Mouse (Mus musculus) frontal cortex, postnatal 10 days (tissue): ENCODE measurements around the gene Inpp5a.

Source experiments
- DNase-seq, 2 experiments: peaks; one replicate each; pipeline ENCODE4 v3.0.0; 2022; ENCODE audit warnings: low spot score in 2 of 2, mixed read lengths in 1 of 2

Gene Inpp5a

GRCm38 (mm10) chr7:139536331-139536730 lies 147.4 kb downstream of the Inpp5a start:
- DNase-seq = no peak

GRCm38 (mm10) chr7:139536831-139537230 lies 147.9 kb downstream of the Inpp5a start:
- DNase-seq = no peak

GRCm38 (mm10) chr7:139537831-139538230 lies 148.9 kb downstream of the Inpp5a start:
- no peak for DNase-seq

- DNase-seq = peak; percentile 39 to 52
Measured at GRCm38 (mm10) chr7:139538541-139538940, 149.6 kb downstream of the Inpp5a start.

GRCm38 (mm10) chr7:139540601-139541000 lies 151.7 kb downstream of the Inpp5a start:
- no peak for DNase-seq

GRCm38 (mm10) chr7:139541422-139541821 lies 152.5 kb downstream of the Inpp5a start:
- DNase-seq = no peak

- peak; percentile 35 to 36 for DNase-seq
Measured at GRCm38 (mm10) chr7:139544706-139545625, 156.1 kb downstream of the Inpp5a start.

- no peak for DNase-seq
Measured at GRCm38 (mm10) chr7:139547325-139547724, 158.4 kb downstream of the Inpp5a start.

GRCm38 (mm10) chr7:139550086-139550783 lies 161.3 kb downstream of the Inpp5a start:
- no peak for DNase-seq

- DNase-seq = no peak
Measured at GRCm38 (mm10) chr7:139551519-139551918, 162.6 kb downstream of the Inpp5a start.

- no peak for DNase-seq
Measured at GRCm38 (mm10) chr7:139556331-139556730, 167.4 kb downstream of the Inpp5a start.

- no peak for DNase-seq
Measured at GRCm38 (mm10) chr7:139556746-139557526, 168.0 kb downstream of the Inpp5a start.

GRCm38 (mm10) chr7:139559659-139560058 lies 170.8 kb downstream of the Inpp5a start:
- no peak for DNase-seq

GRCm38 (mm10) chr7:139563425-139563824 lies 174.5 kb downstream of the Inpp5a start:
- DNase-seq = no peak

- DNase-seq = no peak
Measured at GRCm38 (mm10) chr7:139564161-139564560, 175.3 kb downstream of the Inpp5a start.

- no peak for DNase-seq
Measured at GRCm38 (mm10) chr7:139565998-139566397, 177.1 kb downstream of the Inpp5a start.

GRCm38 (mm10) chr7:139566533-139566932 lies 177.6 kb downstream of the Inpp5a start:
- DNase-seq = no peak

- DNase-seq = no peak
Measured at GRCm38 (mm10) chr7:139570788-139571187, 181.9 kb downstream of the Inpp5a start.

GRCm38 (mm10) chr7:139572665-139573064 lies 183.8 kb downstream of the Inpp5a start:
- no peak for DNase-seq

- no peak for DNase-seq
Measured at GRCm38 (mm10) chr7:139576064-139576686, 187.3 kb downstream of the Inpp5a start.

- no peak for DNase-seq
Measured at GRCm38 (mm10) chr7:139579261-139579905, 190.5 kb downstream of the Inpp5a start.
